Mouse (Mus musculus) liver, adult 2 months (tissue): ENCODE data around the gene Tenm2. TPM values are rescaled to one million over a fixed set of nuclear protein-coding genes. Genes with fewer than 3 reads are reported as not detected.

Source experiments
- DNase-seq: peaks from one replicate; pipeline ENCODE4 v3.0.0-alpha.2; 2011; ENCODE audit warnings: low read depth, low spot score; ENCODE audit errors: extremely low read depth
- H3K27ac ChIP-seq: fragments of 200-500 bp; replicated peaks from 2 replicates; pipeline ENCODE4 v1.5.1; 2012; ENCODE audit warnings: low read depth, mild to moderate bottlenecking, control low read depth, inconsistent platforms, low read length; ENCODE audit not compliant: insufficient read depth
- H3K27me3 ChIP-seq: fragments of 200-500 bp; 2 replicates; pipeline ENCODE4 v1.6.1; 2012; ENCODE audit warnings: mild to moderate bottlenecking, moderate library complexity, low read length, inconsistent platforms; ENCODE audit not compliant: control insufficient read depth, insufficient read depth
- H3K36me3 ChIP-seq: fragments of 200-500 bp; 2 replicates; pipeline ENCODE4 v1.6.1; 2012; ENCODE audit warnings: low read length, inconsistent platforms; ENCODE audit not compliant: control insufficient read depth, insufficient read depth
- H3K4me1 ChIP-seq: fragments of 200-500 bp; 2 replicates; pipeline ENCODE4 v1.6.1; 2011; ENCODE audit warnings: low read length; ENCODE audit not compliant: control insufficient read depth, insufficient read depth
- H3K4me3 ChIP-seq: fragments of 200-500 bp; 2 replicates; pipeline ENCODE4 v1.5.1; 2011; ENCODE audit warnings: low read depth, mild to moderate bottlenecking, control low read depth, low read length, moderate library complexity; ENCODE audit not compliant: insufficient read depth
- H3K79me2 ChIP-seq: fragments of 200-500 bp; 2 replicates; pipeline ENCODE4 v1.6.1; 2012; ENCODE audit warnings: inconsistent platforms, mild to moderate bottlenecking, low read length, moderate library complexity; ENCODE audit not compliant: control insufficient read depth, insufficient read depth
- H3K9ac ChIP-seq: fragments of 200-500 bp; 2 replicates; pipeline ENCODE4 v1.6.1; 2012; ENCODE audit warnings: low read depth, mild to moderate bottlenecking, control low read depth, inconsistent platforms, low read length
- CTCF ChIP-seq: fragments of 200-500 bp; IDR thresholded peaks from 2 replicates; pipeline ENCODE4 v1.5.1; 2011; ENCODE audit warnings: low read depth, low read length, control low read depth
- POLR2A ChIP-seq: fragments of 200-500 bp; IDR thresholded peaks from 2 replicates; pipeline ENCODE4 v1.6.1; 2011; ENCODE audit warnings: low read length, control low read depth; ENCODE audit not compliant: insufficient read depth; ENCODE audit errors: extremely low read depth
- WGBS: fragments of 180-500 bp; shearing (Covaris S2); methylation state at CpG from one replicate; pipeline ENCODE4 v1.1.7; 2018; 5-methylcytosine and 5-hydroxymethylcytosine counted together
- polyA plus RNA-seq: library from polyadenylated mRNA; depleted of rRNA; stranded (reverse); fragments of >200 nt; gene quantifications from 2 replicates; pipeline ENCODE4 v1.2.3, GENCODE M21; 2012
- total RNA-seq: library from RNA; depleted of rRNA; stranded (reverse); fragments of >200 nt; gene quantifications from 2 replicates; pipeline ENCODE4 v1.2.3, GENCODE M21; 2014

The Tenm2 gene
- total and polyA plus RNA-seq, 2 experiments, result not detected

DNA sequence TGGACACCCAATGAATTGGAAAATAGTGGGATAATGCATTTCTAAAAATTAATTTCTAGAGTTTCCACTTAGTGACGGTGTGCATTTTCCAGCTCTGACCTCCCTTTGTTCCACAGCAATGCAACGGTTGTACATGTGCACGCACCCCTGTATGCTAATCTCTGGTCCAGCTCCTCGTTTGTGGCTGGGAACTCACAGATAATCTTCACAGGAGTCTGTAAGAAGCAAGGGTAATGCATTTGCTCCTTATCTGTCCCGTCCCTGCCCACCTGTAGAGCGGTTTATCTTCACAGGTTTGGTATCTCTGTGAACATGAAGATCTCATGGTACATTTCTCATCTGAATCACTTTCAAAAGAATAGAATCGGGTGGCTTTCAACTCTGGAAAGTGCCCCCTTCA, 955.2 kb downstream of the Tenm2 start:
- DNase-seq, result no peak
- Histone ChIP-seq H3K4me3 (no peak overlapping the region), H3K36me3 (no peaks in the 10 kb centered on the region), H3K4me1 (no peaks in the 10 kb centered on the region), H3K27ac (no peak overlapping the region), H3K79me2 (no peaks in the 10 kb centered on the region), H3K9ac (no peak overlapping the region), H3K27me3 (no peaks in the 10 kb centered on the region; the same call in 1 of the 2 replicates)
- TF ChIP-seq CTCF, result no peak
- TF ChIP-seq POLR2A, result no peak
- 74% methylated on average over 7 of the region's 7 CpGs for WGBS

DNA sequence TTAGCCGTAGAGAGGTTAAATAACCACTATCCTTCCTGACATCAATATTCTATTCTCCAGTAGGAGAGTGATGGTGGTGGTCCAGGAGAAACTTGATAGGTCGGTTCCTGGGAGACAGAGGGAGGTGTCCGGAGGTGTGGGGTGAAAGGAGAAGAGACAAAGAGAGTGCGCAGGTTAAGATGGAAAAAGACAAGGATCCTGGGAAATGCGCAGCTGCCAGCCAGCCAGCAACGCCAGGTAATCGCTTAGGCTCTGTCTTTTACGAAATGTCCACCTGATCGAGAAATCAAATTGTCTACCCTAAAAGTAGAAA, 957.9 kb downstream of the Tenm2 start:
- H3K36me3 ChIP-seq, result no peaks in the 10 kb centered on the region
- WGBS, result 85% methylated on average over 9 of the region's 9 CpGs

DNA sequence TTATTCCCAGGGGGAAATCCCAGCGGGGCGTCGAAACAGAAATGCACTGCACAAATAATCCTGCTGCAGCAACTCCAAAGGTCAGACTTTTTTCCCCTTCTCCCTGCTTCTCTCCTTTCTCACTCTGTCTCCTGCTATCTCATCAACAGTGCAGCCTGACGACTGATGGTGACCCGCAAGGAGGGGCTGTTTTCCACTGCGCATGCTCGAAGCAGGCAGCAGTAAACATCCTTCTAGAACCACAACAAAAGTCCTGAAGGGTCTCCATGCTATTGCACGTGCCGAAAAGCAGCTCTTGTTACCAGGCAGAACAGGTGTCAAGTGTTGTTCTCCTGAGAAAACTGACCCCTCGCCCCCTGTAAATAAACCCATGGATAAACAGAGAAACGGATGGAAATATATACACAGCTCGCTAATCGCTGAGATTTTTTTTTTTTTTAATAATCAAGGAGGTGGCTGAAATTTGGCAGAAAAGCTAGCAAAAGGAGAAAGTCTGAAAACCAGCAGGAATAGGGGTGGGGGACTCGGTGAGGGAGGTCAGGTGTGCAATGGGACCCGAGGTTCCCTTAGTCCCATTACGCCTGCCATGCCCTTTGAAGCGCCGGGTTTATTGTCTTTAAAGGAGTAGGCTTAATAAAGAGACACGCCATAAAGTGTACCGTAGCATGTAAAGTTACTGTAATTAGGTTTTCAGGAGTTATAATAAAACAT, 958.4 kb downstream of the Tenm2 start:
- Histone ChIP-seq H3K9ac (no peak overlapping the region), H3K36me3 (no peaks in the 10 kb centered on the region), H3K4me1 (no peaks in the 10 kb centered on the region), H3K27me3 (no peaks in the 10 kb centered on the region; the same call in 1 of the 2 replicates), H3K4me3 (no peak overlapping the region), H3K27ac (no peak overlapping the region), H3K79me2 (no peaks in the 10 kb centered on the region)
- 61% methylated on average over 20 of the region's 20 CpGs for WGBS
- TF ChIP-seq POLR2A (no peak), CTCF (no peak)
- DNase-seq, result no peak

More for the DNA sequence above, 957.9 kb downstream of the Tenm2 start:
- no peak overlapping the region for H3K27ac ChIP-seq
- no peak overlapping the region for H3K4me3 ChIP-seq
- H3K9ac ChIP-seq, result no peak overlapping the region
- H3K79me2 ChIP-seq, result no peaks in the 10 kb centered on the region
- TF ChIP-seq CTCF, result no peak
- TF ChIP-seq POLR2A, result no peak
- no peak for DNase-seq
- no peaks in the 10 kb centered on the region; the same call in 1 of the 2 replicates for H3K27me3 ChIP-seq
- no peaks in the 10 kb centered on the region for H3K4me1 ChIP-seq

DNA sequence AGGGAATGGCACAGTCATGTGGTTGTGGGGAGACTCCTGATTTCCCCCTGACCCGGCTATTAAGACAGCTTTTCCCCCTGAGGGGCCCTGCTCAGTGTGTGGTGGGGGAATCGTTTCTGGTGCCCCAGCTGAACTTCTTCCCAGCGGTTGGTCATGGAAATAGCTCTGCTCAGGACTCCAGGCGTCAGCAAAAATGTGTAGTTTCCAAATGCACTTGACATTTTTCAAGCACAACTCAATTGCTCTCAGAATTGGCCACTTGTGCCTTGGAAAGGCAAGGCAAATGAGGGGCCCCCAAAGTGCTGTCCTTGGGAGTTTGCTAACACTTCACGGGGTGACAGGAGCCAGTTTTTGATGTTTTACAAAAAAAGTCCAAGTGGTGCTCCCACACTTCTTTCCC, 959.7 kb downstream of the Tenm2 start:
- Histone ChIP-seq H3K9ac (no peak overlapping the region), H3K27me3 (no peaks in the 10 kb centered on the region; the same call in 1 of the 2 replicates), H3K36me3 (no peaks in the 10 kb centered on the region), H3K4me1 (no peaks in the 10 kb centered on the region), H3K79me2 (no peaks in the 10 kb centered on the region), H3K27ac (no peak overlapping the region), H3K4me3 (no peak overlapping the region)
- WGBS, result 60% methylated on average over 5 of the region's 5 CpGs
- no peak for TF ChIP-seq POLR2A
- no peak for TF ChIP-seq CTCF
- no peak for DNase-seq

DNA sequence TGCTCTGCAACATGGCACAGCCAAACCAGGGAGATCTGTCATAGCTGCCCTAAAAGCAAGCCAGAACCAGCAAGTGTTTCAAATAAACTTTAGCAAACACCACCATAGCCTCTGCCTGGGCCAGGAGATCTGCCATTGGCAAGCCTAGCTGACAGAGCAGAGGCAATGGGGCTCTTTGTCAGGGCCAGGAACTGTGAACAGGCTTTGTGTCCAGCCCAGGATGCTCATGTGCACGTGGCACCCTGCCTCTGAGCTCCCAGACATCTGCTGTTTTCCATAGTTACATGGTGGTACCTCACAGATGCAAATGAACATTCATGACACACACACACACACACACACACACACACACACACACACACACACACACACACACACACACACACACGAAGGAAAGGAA, 963.6 kb downstream of the Tenm2 start:
- DNase-seq, result no peak
- H3K9ac ChIP-seq, result no peak overlapping the region
- 69% methylated on average over 2 of the region's 2 CpGs for WGBS
- no peaks in the 10 kb centered on the region for H3K4me1 ChIP-seq
- no peaks in the 10 kb centered on the region for H3K36me3 ChIP-seq
- no peak overlapping the region for H3K4me3 ChIP-seq
- H3K27ac ChIP-seq, result no peak overlapping the region
- no peak for TF ChIP-seq CTCF
- no peak for TF ChIP-seq POLR2A
- no peaks in the 10 kb centered on the region; the same call in 1 of the 2 replicates for H3K27me3 ChIP-seq
- H3K79me2 ChIP-seq, result no peaks in the 10 kb centered on the region

- DNase-seq, result no peak
- no peaks in the 10 kb centered on the region for H3K4me1 ChIP-seq
Measured at GRCm38 (mm10) chr11:36269945-36270344, 965.8 kb downstream of the Tenm2 start.

More at GRCm38 (mm10) chr11:36269945-36270344, 965.8 kb downstream of the Tenm2 start:
- Histone ChIP-seq H3K4me3 (no peak overlapping the region), H3K36me3 (no peaks in the 10 kb centered on the region), H3K27ac (no peak overlapping the region), H3K27me3 (no peaks in the 10 kb centered on the region), H3K79me2 (no peaks in the 10 kb centered on the region), H3K9ac (no peak overlapping the region)
- TF ChIP-seq CTCF (no peak), POLR2A (no peak)
- 87% methylated on average over 6 of the region's 6 CpGs for WGBS
